Mouse (Mus musculus) liver, embryonic 16.5 days (tissue): ENCODE measurements around the gene Atp5e. TPM values are rescaled to one million over a fixed set of nuclear protein-coding genes. Genes with fewer than 3 reads are reported as not detected.

Experiments
- ATAC-seq: fragments of 200-750 bp; cut with Nextera tagmentation; 2 replicates; pipeline ENCODE4 v1.8.0; 2017; ENCODE audit warnings: low read depth, mild to moderate bottlenecking, moderate number of reproducible peaks, moderate library complexity
- H3K27ac ChIP-seq: fragments of 300-500 bp; sonication (generic); 2 replicates; pipeline ENCODE4 v1.5.1; 2014; ENCODE audit warnings: mild to moderate bottlenecking, low read length
- H3K27me3 ChIP-seq: fragments of 300-500 bp; sonication (generic); 2 replicates; pipeline ENCODE4 v1.6.1; 2014; ENCODE audit warnings: low read depth, low read length, mixed read lengths; ENCODE audit not compliant: control insufficient read depth, insufficient read depth
- H3K36me3 ChIP-seq: fragments of 300-500 bp; sonication (generic); 2 replicates; pipeline ENCODE4 v1.6.1; 2014; ENCODE audit warnings: mild to moderate bottlenecking; ENCODE audit not compliant: control insufficient read depth, insufficient read depth
- H3K4me1 ChIP-seq: fragments of 300-500 bp; sonication (generic); 2 replicates; pipeline ENCODE4 v1.6.1; 2014; ENCODE audit warnings: low read depth, low read length, mixed read lengths; ENCODE audit not compliant: control insufficient read depth
- H3K4me2 ChIP-seq: fragments of 300-500 bp; sonication (generic); 2 replicates; pipeline ENCODE4 v1.6.1; 2014; ENCODE audit warnings: low read depth, low read length, mixed read lengths
- H3K4me3 ChIP-seq: fragments of 300-500 bp; sonication (generic); 2 replicates; pipeline ENCODE4 v1.5.1; 2014; ENCODE audit warnings: low read depth, mild to moderate bottlenecking, low read length
- H3K9ac ChIP-seq: fragments of 300-500 bp; sonication (generic); 2 replicates; pipeline ENCODE4 v1.6.1; 2014; ENCODE audit warnings: low read depth, low read length
- H3K9me3 ChIP-seq: fragments of 300-500 bp; sonication (generic); replicated peaks from 2 replicates; pipeline ENCODE4 v1.6.1; 2016; ENCODE audit warnings: low read length; ENCODE audit not compliant: control insufficient read depth
- WGBS: fragments of 180-500 bp; shearing (Covaris S2); extraction: QIAGEN DNeasy Blood & Tissue Kit; methylation state at CpG from one replicate; pipeline ENCODE4 v1.1.7; 2014; ENCODE audit not compliant: insufficient replicate concordance; 5-methylcytosine and 5-hydroxymethylcytosine counted together
- polyA plus RNA-seq: library from polyadenylated mRNA; unstranded; fragments of >200 nt; fragmentation: Nextera tagmentation; extraction: Ambion mirVana; gene quantifications from 2 replicates; pipeline ENCODE4 v1.2.1, GENCODE M21; 2015

The Atp5e gene
- polyA plus RNA-seq, 1 experiment from 2014 or later: 366 TPM

- H3K9ac ChIP-seq: no peak overlapping the region
- 65% methylated on average over 2 of the region's 2 CpGs for WGBS
- H3K27ac ChIP-seq: no peak overlapping the region
- H3K27me3 ChIP-seq: no peaks in the 10 kb centered on the region
- no peaks in the 10 kb centered on the region for H3K9me3 ChIP-seq
- peaks cover 19% of the 10 kb centered on the region for H3K4me1 ChIP-seq
- peaks cover 24% of the 10 kb centered on the region for H3K36me3 ChIP-seq
- H3K4me2 ChIP-seq: no peak overlapping the region
- no peak for ATAC-seq
- H3K4me3 ChIP-seq: no peak overlapping the region
These were observed 4.5 kb downstream of the Atp5e start for GRCm38 (mm10) chr2:174459365-174459764.

GRCm38 (mm10) chr2:174453681-174454080 lies 10.2 kb downstream of the Atp5e start:
- peak overlapping the region; percentile 38 for H3K4me2 ChIP-seq
- H3K4me3 ChIP-seq: no peak overlapping the region
- peak; percentile 96 for ATAC-seq
- no peaks in the 10 kb centered on the region for H3K27me3 ChIP-seq
- peaks cover 37% of the 10 kb centered on the region for H3K4me1 ChIP-seq
- H3K9ac ChIP-seq: peak overlapping the region; percentile 17; the same call in 1 of the 2 replicates
- peak overlapping the region; percentile 81 for H3K27ac ChIP-seq
- H3K9me3 ChIP-seq: no peaks in the 10 kb centered on the region
- no peaks in the 10 kb centered on the region for H3K36me3 ChIP-seq
- WGBS: 28% methylated on average over 7 of the region's 7 CpGs

GRCm38 (mm10) chr2:174450353-174450752 lies 13.6 kb downstream of the Atp5e start, which contains the start of gene Tubb1:
Gene Tubb1 (plus strand): TSS chr2:174450695.
- Histone ChIP-seq H3K4me2 (no peak within 1 kb of the TSS), H3K27ac (peak within 1 kb of the TSS; percentile 47), H3K9me3 (no peaks in the 10 kb centered on the region), H3K9ac (0 out of 2 replicates have a peak within 1 kb of the TSS, but pooled peaks have one; percentile 13), H3K4me3 (no peak within 1 kb of the TSS), H3K4me1 (peaks cover 37% of the 10 kb centered on the region), H3K36me3 (no peaks in the 10 kb centered on the region), H3K27me3 (no peaks in the 10 kb centered on the region)
- peak; percentile 55 for ATAC-seq
- WGBS: 22% methylated on average over 4 of the region's 4 CpGs

DNA sequence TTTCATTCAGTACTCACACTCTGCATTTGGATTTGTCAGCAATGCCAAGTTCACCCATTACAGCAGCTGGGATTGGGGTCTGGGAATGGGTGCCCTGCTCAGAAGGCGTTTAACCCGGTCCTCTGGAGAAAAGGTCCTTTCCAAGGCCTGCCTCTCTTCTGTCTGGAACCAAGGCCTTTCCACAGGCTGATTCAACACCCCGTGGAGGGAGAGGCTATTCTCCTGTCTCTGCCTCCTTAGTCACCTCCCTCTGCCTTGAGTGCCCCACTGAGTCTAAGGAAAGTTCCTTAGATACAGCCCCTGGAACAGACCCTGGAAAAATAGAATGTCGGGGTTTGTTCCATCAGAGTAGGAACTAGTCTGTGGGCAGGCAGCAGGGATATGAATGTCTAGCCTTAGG lies 15.5 kb downstream of the Atp5e start:
- no peak overlapping the region for H3K27ac ChIP-seq
- H3K4me1 ChIP-seq: peaks cover 23% of the 10 kb centered on the region
- no peak overlapping the region for H3K4me2 ChIP-seq
- no peaks in the 10 kb centered on the region for H3K36me3 ChIP-seq
- no peaks in the 10 kb centered on the region for H3K27me3 ChIP-seq
- H3K4me3 ChIP-seq: no peak overlapping the region
- no peak overlapping the region for H3K9ac ChIP-seq
- WGBS: 74% methylated on average over 4 of the region's 4 CpGs
- no peak for ATAC-seq
- no peaks in the 10 kb centered on the region for H3K9me3 ChIP-seq

GRCm38 (mm10) chr2:174446905-174447304 lies 17.0 kb downstream of the Atp5e start:
- WGBS: 67% methylated on average over 8 of the region's 8 CpGs

DNA sequence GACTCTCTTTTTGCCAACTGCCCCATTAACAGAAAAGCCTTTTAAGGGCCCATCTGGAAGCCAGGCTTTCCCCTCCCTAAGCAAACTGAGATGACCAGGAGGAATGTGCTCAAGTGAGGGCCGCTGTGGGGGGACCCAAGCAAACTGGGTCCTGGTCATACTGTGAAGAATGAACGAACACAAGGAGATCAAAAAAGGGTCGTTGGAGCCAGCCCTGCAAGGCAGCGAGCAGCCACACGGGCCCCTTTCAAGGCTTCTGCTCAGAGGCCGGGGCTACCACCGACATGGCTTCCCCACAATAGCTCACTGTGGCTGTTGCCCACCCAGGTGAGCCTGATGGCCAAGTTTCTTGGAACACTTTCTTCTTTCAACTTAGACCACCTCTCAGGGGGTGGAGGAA lies 17.4 kb downstream of the Atp5e start:
- Histone ChIP-seq H3K9me3 (no peaks in the 10 kb centered on the region), H3K36me3 (no peaks in the 10 kb centered on the region), H3K4me2 (no peak overlapping the region), H3K27me3 (no peaks in the 10 kb centered on the region), H3K27ac (no peak overlapping the region), H3K4me1 (peaks cover 8% of the 10 kb centered on the region), H3K9ac (no peak overlapping the region), H3K4me3 (no peak overlapping the region)
- 50% methylated on average over 7 of the region's 7 CpGs for WGBS
- ATAC-seq: no peak

More at GRCm38 (mm10) chr2:174446905-174447304, 17.0 kb downstream of the Atp5e start:
- ATAC-seq: no peak
- Histone ChIP-seq H3K27ac (no peak overlapping the region), H3K9ac (no peak overlapping the region), H3K36me3 (no peaks in the 10 kb centered on the region), H3K4me3 (no peak overlapping the region), H3K9me3 (no peaks in the 10 kb centered on the region), H3K4me2 (no peak overlapping the region), H3K27me3 (no peaks in the 10 kb centered on the region), H3K4me1 (peaks cover 12% of the 10 kb centered on the region)

GRCm38 (mm10) chr2:174445018-174445417 lies 18.9 kb downstream of the Atp5e start:
- H3K4me2 ChIP-seq: no peak overlapping the region
- WGBS: 53% methylated on average over 6 of the region's 6 CpGs
- H3K27me3 ChIP-seq: no peaks in the 10 kb centered on the region
- no peak overlapping the region for H3K4me3 ChIP-seq
- H3K9me3 ChIP-seq: no peaks in the 10 kb centered on the region
- no peak overlapping the region for H3K27ac ChIP-seq
- peaks cover 1% of the 10 kb centered on the region for H3K4me1 ChIP-seq
- H3K9ac ChIP-seq: no peak overlapping the region
- H3K36me3 ChIP-seq: no peaks in the 10 kb centered on the region
- no peak for ATAC-seq

DNA sequence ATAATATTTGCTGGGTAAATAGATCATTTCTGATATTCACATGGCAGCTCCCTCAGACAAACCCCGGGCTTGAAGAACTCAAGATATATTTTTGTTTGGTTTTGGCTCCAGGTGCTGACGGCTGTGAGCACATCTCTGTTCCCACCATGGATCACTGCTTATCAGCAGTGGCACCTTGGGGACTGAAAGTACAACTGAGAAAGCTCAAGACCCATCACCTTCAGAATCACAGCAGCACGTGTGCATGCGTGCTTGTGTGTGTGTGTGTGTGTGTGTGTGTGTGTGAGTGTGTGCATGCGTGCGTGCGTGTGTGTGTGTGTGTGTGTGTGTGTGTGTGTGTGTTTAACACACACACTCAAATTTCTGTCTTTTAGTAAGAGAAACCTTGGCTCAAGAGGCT lies 19.5 kb downstream of the Atp5e start:
- H3K4me3 ChIP-seq: no peak overlapping the region
- H3K9me3 ChIP-seq: no peaks in the 10 kb centered on the region
- H3K27ac ChIP-seq: no peak overlapping the region
- H3K27me3 ChIP-seq: no peaks in the 10 kb centered on the region
- H3K36me3 ChIP-seq: no peaks in the 10 kb centered on the region
- no peak overlapping the region for H3K4me2 ChIP-seq
- ATAC-seq: no peak
- H3K9ac ChIP-seq: no peak overlapping the region
- 53% methylated on average over 7 of the region's 7 CpGs for WGBS
- H3K4me1 ChIP-seq: peaks cover 6% of the 10 kb centered on the region

DNA sequence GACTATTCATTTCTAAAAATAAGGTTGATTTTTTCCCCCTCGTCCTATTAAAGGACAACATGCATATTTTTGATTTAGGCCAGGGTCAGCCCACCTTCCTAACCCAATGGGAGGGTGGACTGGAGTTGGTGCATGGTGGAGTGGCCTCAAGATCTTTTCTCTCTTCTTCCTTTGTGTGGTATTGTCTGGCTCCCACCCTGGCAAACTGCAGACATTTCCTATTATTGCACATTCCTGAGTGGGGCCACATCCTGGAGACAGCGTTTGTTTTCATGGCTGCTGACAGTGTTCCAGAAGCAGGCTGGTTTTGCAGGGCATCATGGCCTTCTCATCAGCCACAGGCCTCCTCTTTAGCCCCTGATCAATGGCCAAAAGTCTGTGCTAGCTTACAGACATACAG lies 20.9 kb downstream of the Atp5e start:
- Histone ChIP-seq H3K27ac (no peak overlapping the region), H3K27me3 (no peaks in the 10 kb centered on the region), H3K9me3 (no peaks in the 10 kb centered on the region), H3K4me3 (no peak overlapping the region), H3K4me1 (peaks cover 18% of the 10 kb centered on the region), H3K9ac (no peak overlapping the region), H3K4me2 (no peak overlapping the region), H3K36me3 (no peaks in the 10 kb centered on the region)
- 50% methylated on average over 2 of the region's 2 CpGs for WGBS
- no peak for ATAC-seq
